Mouse (Mus musculus): ENCODE results near the gene Foxo3.

- no peak for TF ChIP-seq POLR2A (IDR thresholded peaks at IDR 0.05; ENCODE audit: borderline replicate concordance, extremely low read depth, insufficient read depth, insufficient read length, poor library complexity, severe bottlenecking)
- TF ChIP-seq CTCF (IDR thresholded peaks at IDR 0.05; ENCODE audit: borderline replicate concordance, extremely low read depth, insufficient read depth, insufficient read length), result no peak
These were observed 12.4 kb downstream of the Foxo3 start for GRCm38 (mm10) chr10:42264195-42264594.

Measured in brain, embryonic 14.5 days (tissue).